Mouse (Mus musculus) thymus, postnatal 25 days (tissue): ENCODE measurements around the gene Cdkn1a.
"Not testable (repeated sequence)": the region's sequence is repeated elsewhere in the genome, so short reads cannot be mapped to it uniquely, and the experiment has no call there.

Experiments
- DNase-seq: peaks from one replicate; pipeline ENCODE4 v3.0.0; 2022

Gene Cdkn1a

GRCm38 (mm10) chr17:29090776-29091175, at the start of gene Cdkn1a:
TSS of gene Cdkn1a (plus strand) at chr17:29090976.
- DNase-seq: no peak

- DNase-seq: not testable (repeated sequence)
Measured at GRCm38 (mm10) chr17:29041632-29042031, 49.1 kb upstream of the Cdkn1a start.

- DNase-seq: no peak
Measured at GRCm38 (mm10) chr17:29042569-29042968, 48.2 kb upstream of the Cdkn1a start.

GRCm38 (mm10) chr17:29043583-29043982, 47.2 kb upstream of the Cdkn1a start:
- DNase-seq: no peak

GRCm38 (mm10) chr17:29044146-29044924, 46.4 kb upstream of the Cdkn1a start:
- no peak for DNase-seq

- no peak for DNase-seq
Measured at GRCm38 (mm10) chr17:29044925-29045319, 45.9 kb upstream of the Cdkn1a start.

GRCm38 (mm10) chr17:29045741-29046530, 44.8 kb upstream of the Cdkn1a start:
- DNase-seq: no peak

- DNase-seq: no peak
Measured at GRCm38 (mm10) chr17:29046863-29047262, 43.9 kb upstream of the Cdkn1a start.

GRCm38 (mm10) chr17:29047697-29048514, 42.9 kb upstream of the Cdkn1a start:
- no peak for DNase-seq

- DNase-seq: peak; percentile 87
Measured at GRCm38 (mm10) chr17:29048748-29049507, 41.8 kb upstream of the Cdkn1a start.

- no peak for DNase-seq
Measured at GRCm38 (mm10) chr17:29049508-29049889, 41.3 kb upstream of the Cdkn1a start.

GRCm38 (mm10) chr17:29049923-29050322, 40.9 kb upstream of the Cdkn1a start:
- no peak for DNase-seq

- no peak for DNase-seq
Measured at GRCm38 (mm10) chr17:29050791-29051190, 40.0 kb upstream of the Cdkn1a start.

- DNase-seq: no peak
Measured at GRCm38 (mm10) chr17:29053067-29053466, 37.7 kb upstream of the Cdkn1a start.

- no peak for DNase-seq
Measured at GRCm38 (mm10) chr17:29053841-29054240, 36.9 kb upstream of the Cdkn1a start.

GRCm38 (mm10) chr17:29054429-29054828, 36.3 kb upstream of the Cdkn1a start:
- no peak for DNase-seq

GRCm38 (mm10) chr17:29055586-29055985, 35.2 kb upstream of the Cdkn1a start:
- DNase-seq: no peak

GRCm38 (mm10) chr17:29056207-29056606, 34.6 kb upstream of the Cdkn1a start:
- no peak for DNase-seq

GRCm38 (mm10) chr17:29056699-29057151, 34.1 kb upstream of the Cdkn1a start:
- DNase-seq: peak; percentile 71

- no peak for DNase-seq
Measured at GRCm38 (mm10) chr17:29057361-29057890, 33.4 kb upstream of the Cdkn1a start.

GRCm38 (mm10) chr17:29057961-29058360, 32.8 kb upstream of the Cdkn1a start:
- peak; percentile 50 for DNase-seq

- no peak for DNase-seq
Measured at GRCm38 (mm10) chr17:29058487-29058886, 32.3 kb upstream of the Cdkn1a start.
